Mouse (Mus musculus) C2C12 (cell line): ENCODE measurements around the gene Ahcyl2.

ENCODE experiments used
- CTCF ChIP-seq: IDR thresholded peaks from one replicate; pipeline ENCODE4 v1.5.1; 2011; ENCODE audit not compliant: control insufficient read depth, insufficient read depth, insufficient read length
- MAX ChIP-seq: IDR thresholded peaks from one replicate; pipeline ENCODE4 v1.6.1; 2011; ENCODE audit warnings: mild to moderate bottlenecking, control low read depth
- MYOD1 ChIP-seq: IDR thresholded peaks from one replicate; pipeline ENCODE4 v1.6.1; 2011; ENCODE audit warnings: low read depth; ENCODE audit not compliant: control insufficient read depth, insufficient read length
- USF1 ChIP-seq: IDR thresholded peaks from one replicate; pipeline ENCODE4 v1.6.1; 2011; ENCODE audit warnings: low read depth, mild to moderate bottlenecking, control low read depth, moderate library complexity

- TF ChIP-seq CTCF = no peak
- no peak for TF ChIP-seq MAX
- TF ChIP-seq USF1 = no peak
- no peak for TF ChIP-seq MYOD1
Observed at GRCm38 (mm10) chr6:29794582-29794981, 26.8 kb downstream of the Ahcyl2 start.
